Mouse (Mus musculus) NIH3T3 (cell line): ENCODE data around the gene Rps6ka4.
A peak's percentile ranks its signal among the peaks of the same experiment; 100 is the strongest.

ENCODE experiments used
- DNase-seq: peaks from one replicate; pipeline ENCODE4 v3.0.0-alpha.2; 2012; ENCODE audit warnings: low read depth

The Rps6ka4 gene

DNA sequence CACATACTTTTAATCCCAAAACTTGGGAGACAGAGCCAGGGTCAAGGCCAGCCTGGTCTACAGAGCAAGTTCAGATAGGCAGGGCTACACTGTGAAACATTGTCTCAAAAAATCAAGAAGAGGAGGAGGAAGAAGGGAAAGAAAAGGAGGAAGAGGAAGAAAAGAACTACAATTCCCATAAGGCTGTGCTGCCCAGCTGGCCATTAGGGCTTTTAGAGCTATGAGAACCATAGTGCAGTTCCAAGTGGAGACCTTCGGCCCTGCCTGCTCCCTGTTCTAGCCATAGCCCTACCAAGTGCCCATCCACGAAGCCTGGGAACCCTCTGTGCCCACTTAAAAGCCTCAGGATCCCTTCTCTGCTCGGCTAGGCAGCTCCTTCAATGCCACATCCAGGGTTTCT lies 11.1 kb upstream of the Rps6ka4 start:
- DNase-seq: no peak

DNA sequence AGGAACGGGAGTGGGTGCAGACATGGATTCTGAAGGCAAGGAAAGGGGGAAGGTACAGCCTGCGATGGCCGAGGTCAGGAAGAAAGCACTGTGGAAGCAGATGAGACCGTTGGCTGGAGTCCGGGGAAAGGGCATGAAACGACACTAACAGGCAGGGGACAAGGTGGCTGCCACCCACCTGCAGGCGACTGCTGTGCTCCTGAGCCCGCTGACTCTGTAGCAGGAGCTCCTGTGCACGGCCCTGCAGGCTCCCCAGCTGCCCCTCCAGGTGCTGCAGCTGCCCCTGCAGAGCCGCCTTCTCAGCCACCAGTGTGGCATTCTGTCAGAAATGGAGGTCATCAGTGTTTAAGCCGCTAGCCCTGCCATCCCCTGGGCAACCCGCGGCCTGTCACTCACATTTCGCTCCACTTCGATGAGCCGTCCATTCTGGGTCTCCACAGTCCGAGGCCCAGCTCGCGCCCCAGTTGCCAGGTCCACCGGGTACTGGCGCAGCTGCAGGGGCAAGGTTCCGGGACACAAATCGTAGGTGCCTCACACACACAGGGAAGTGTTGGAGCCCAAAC lies 9.2 kb upstream of the Rps6ka4 start:
- no peak for DNase-seq

DNA sequence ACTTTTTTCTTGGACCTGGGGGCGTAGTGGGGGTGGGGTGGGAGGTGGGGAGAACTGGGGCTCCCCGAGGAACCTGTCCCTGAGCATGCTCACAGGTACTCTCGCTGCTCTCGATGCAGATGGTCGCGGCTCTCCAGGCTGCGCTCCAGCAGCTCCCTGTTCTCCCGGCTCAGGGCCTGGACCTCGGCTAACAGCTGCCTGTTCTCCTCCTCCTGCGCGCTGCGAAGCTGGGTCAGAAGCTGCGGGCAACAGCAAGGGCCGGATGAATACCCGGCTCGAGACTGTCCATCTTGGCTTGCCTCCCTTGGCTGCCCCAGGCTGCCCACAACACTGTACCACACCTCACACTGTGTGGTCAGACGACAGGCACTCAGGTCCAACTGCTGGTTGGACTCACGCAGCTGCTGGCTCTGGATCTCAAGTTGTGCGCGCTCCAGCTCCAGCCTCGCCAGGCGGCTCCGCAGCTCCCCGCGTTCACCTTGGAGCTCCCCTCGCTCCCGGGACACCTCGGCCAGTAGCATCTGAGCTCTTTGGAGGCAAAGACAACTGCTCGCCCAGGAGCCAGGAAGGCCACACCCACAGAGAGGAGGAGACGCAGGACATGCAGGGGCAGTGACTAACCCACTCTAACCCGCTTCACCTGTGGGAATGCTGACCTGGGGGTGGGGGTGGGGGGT lies 7.5 kb upstream of the Rps6ka4 start:
- no peak for DNase-seq

DNA sequence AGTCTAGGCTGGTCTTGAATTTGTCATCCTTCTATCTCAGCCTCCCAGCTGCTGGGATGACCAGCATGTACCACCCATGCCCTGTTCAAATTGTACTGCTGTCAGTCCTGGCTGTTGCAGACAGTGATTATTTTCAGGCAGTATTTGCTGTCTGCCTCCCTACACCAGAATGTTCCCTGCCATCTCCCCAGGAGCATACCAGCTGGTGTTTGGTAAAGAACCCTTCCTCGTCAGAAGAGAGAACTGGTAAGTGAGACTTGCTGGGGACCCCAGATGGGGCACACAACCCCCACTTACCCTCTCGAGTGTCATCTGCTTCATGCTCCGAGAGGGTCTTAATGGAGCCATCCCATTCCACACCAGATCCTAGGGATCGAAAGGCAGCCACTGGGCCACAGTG lies 5.6 kb upstream of the Rps6ka4 start:
- no peak for DNase-seq

DNA sequence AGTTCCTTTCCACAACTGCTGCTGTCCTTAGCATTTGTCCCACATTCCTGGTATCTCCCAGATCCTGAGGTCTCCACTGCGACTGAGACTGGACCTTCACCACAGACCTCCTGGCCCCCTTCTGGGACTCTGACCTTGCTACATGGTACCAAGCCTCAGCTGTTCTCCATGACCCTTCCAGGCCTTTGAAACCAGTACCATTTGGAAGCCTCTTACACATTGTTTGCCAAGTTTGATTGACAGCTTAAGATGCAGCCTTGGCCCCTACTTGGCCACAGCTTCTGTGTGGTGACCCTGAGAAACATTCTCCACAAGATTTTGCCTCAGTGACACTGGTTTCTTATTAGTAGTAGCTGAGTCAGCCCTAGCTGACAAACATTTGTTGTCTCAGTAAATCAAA lies 1.9 kb upstream of the Rps6ka4 start:
- no peak for DNase-seq

DNA sequence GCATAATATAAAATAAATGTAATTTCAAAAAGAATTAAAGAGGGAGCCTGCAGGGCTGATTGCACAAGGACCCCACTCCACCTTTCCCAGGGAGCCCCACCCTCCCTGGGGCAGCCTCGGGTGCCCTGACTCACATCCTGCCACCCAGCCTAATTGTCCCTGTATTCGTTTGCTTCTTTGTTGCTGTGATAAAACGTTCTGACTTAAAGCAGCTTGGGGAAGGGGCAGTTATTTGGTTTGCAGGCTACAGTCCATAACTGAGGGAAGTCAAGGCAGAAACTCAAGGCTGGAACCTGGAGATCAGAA lies 809 bp upstream of the Rps6ka4 start:
- peak; percentile 47 for DNase-seq

DNA sequence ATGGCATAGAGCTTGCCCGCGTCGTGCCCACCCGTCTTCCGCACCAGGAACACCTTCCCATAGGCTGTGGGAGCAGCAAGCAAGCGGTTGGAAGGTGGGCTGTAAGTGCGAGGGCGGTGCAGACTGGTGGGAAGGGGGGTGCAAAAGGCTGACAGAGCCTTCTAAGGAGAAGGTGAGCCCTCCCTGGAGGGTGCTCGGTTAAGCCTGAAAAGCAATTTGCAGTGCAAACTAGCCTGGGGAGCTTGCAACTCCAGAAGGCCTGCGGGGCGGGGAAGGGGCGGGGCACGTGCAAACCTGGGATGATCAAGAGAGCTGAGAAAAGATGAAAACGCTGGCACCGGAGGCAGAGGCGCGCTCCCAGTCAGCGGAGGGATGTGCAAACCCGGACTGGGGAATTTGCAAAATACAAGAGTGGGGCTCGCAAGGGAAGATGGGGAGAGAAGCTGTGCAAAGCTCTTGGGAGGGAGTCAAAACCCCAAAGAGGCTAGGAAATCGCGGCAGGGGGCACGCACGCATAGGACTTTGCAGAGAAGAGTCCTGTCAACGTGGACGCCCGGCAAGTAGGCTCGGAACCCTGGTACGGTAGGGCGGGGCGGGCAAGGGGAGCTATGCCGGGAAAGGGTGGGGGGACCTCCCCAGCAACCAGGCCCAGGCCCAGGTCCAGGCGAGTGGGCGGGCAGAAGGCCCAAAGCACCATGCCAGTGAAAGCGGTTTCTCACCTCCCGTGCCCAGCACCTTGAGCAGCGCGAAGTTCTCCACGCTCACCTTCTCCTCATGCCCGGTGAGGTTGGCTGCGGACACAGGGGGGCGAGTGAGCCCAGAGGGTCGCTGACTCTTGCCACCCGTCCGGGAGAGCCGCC lies 591 bp downstream of the Rps6ka4 start:
- DNase-seq: peak; percentile 74

DNA sequence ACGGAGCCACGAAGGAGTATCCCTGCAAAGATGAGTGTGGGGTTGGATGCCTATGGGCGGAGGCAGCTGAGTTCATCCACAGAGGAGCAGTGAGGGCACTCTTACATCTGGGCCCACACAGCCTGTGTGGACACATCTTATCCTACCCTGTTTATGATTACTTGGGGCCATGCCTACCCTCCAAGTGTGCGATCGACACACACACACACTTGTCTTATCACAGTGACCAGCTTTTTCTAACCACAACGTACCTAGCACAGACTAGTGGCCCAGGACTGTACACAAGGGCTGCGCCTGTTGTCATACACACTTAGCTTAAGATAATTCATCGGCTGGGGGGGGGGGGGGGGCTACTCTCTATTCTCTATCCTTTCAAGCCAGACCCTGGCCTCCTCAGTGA lies 8.1 kb downstream of the Rps6ka4 start:
- DNase-seq: no peak

DNA sequence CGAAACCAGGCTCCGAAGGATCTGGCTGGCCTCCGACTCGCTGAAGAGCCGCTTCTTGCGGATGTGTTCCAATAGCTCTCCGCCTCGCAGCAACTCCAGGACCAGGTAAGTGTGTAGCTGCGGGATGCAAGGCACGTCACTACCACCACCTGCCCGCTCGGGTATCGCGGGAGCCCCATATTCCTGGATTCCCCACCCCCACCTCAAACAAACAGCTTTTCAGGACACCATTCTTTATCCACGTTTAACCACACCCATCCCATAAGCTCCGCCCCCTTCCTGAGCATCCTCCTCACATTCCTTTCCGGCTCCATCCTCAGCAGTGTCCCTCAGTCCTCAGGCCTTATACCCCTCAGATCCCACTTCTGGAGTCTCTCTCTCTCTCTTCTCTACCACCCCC lies 9.1 kb downstream of the Rps6ka4 start:
- DNase-seq: no peak

DNA sequence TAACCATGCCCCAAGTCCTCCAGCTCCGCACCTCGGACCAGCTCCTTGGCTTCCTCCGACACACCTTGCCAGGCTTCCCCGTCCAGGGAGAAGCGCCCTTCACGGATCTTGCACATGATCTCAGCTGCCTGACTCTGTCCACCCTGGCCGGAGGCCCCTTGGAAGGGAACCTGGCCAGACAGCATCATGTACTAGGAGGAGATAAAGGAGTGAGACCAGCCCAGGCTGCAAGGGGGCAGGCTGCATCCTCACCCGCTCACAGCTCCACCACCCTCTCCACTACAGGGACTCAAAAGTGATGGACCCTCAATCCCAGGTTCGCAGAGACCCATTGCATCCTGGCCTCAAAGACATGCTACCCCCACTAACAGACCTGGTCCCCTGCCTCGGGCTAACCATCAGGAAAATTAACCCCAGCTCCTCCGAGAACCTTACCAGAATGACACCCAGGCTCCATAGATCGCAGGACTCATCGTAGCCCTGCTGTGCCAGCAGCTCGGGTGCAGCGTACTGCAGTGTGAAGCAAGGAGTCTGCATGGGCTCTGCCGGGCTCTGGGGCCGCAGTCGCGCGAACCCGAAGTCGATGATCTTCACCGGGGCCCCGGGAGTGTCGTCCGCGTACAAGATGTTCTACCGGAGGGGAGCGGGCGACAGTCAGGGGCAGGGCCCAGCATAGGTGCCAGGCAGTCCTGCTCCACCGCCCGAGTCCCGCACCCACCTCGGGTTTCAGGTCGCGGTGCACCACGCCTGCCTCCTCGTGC lies 9.7 kb downstream of the Rps6ka4 start:
- DNase-seq: no peak

DNA sequence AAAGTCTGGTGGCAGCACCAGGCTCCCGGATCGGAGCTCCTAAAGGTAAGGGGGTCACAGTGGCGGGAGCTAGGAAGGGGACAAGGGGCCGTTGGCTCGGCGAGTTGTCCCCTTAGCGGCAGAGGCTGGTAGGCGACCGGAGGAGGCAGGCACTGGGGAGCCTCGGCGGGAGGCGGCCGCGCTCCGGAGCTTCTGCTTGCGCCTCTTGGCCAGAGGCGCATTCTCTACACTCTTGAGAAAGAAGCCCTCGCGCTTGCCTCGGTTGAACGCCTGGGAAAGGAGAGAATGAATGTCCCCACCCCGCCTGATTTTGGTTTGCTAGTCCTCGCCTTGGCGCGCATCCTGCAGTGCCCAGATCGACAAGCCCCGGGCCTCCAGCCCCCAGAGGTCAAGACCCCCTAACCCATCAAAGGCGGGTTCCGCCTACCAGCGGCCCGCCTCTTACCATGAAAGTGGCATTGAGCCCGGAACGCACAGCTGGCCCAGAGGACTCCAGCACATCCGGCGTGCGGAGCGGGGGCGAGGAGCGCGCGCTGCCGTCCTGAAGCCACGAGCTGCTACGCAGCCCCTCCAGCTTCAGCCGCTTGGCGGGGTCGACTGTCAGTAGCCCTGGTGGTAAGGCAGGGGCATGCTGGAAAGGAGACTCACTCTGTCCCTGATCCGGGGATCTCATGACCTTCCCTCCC lies 10.4 kb downstream of the Rps6ka4 start:
- no peak for DNase-seq

DNA sequence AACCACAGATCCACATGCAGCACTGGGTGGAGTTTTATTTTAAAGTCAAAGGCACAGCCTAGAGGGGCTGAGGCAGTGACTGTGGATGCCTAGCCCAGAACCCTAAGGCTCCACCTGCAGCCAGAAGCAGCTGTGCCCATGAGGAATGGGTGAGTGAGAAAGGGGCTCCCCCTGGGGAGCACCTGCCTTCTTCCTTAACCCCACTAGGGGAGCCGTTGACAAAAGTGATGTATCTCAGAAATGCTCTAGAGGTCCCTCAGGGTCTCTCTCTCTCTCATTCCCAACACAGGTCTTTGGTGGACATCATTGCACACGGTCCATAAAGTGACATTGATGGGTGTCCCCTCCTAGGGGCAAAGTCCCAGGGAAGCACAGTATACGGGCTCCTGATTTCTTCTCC lies 11.4 kb downstream of the Rps6ka4 start:
- DNase-seq: no peak

DNA sequence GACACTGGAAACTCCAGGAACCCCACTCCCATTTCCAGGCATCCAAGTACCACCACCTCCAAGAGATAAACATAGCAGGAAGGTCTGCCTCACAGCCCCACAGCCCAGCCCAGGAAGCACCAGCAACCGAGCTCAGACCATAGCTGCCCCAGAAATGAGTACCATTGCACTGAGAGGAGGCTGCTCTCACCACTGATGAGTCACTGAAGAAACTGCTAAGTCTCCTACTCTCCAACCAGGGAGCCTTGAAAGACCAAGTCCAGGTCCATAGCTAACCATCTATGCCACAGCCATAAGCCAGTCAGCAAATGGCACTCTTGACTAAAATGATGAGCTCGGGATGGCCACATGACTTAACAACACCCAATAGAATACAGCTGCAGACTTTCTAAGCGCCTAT lies 13.8 kb downstream of the Rps6ka4 start:
- no peak for DNase-seq

DNA sequence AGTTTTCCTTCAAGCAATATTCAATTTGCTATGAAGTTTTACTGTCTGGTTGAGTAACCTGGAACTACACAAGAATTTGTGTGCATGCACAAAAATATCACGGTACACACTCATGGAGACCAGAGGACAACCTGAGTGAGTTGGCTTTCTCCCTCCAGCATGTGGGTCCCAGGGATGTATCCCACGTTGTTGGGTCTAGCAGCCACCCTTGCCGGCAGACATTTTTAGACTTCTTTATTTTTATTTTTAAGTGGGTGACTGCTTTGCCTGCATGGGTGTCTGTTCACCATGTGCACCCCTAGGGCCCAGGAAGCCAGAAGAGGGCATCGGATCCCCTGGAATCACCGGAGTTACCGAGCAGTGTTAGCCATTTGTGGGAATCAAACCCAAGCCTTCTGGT lies 15.1 kb downstream of the Rps6ka4 start:
- DNase-seq: no peak

DNA sequence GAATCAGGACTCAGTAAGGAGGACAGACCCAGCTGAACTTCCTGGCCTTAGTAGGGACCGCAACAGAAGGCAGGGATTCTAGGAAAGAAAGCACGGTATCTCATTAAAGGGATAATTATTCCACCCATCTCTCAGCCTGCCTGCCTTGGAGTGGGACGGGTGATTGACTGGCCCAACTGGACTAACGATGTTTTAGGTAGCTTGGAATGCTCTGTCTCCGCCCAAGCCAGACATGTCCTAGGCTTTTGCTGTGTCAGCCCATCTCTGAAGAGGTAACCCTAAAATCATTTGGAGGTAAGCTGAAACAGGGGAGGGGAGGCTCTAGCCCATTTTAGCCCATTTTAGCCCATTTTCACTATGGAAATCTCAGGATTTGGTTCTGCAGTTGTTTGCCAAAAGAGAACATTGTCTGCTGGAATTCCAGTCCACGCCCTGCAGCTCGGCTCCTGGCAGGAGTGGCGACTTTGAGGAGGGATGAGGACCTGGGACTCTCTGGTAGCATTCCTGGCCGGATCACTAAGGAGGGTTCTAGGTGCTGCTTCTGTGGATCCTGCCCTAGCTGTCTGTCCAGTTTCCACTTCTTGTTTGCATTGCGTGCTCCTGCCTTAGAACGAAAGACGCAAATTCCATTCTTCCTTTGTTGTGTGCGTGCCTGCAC lies 19.8 kb downstream of the Rps6ka4 start:
- no peak for DNase-seq

DNA sequence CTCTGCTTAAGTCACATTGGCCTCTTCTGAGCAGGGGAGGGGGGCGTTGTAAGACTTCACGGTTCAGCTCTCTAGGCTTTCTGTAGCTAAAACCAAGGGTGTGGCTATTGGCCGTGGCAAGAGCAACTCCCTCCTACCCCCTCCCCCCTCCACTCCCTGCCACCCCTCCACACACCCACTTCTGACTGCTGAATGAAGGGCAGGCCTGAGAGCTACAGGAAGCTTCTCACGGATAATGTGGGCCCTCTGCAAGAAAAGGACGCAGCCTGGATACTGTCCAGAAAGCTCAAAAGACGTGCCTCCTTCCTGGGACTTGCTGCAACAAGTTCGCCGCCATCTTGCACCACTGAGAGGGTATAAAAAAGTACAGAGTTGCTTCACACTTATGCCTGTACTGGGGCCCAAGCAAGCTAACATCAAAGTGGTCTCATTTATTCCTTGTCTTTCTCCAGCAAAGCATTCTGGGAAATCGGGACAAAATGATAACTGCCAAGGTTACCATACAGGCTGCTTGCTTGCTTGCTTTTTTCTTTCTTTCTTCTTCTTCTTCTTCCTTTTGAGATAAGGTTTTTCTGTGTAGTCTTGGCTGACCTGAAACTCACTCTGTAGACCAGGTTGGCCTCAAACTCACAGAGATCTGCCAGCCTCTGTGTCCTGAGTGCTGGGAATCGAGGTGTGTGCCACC lies 21.2 kb downstream of the Rps6ka4 start:
- DNase-seq: no peak

DNA sequence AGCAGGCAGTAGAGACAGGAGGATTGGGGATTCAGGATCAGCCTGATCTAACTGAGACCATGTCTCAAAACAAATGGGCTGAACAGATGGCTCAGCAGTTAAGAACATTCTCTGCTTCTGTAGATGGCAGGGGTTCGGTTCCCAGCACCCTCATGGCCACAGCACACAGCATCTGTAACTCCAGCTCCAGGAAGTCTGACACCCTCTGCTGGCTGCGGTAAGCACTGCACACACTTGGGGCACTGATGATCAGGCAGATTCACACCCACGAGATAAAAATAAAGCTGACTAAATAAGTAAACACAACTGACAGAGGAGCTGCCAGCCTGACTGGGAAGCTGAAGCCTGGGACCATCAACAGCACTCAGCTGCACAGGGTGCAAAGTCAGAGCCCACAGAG lies 25.5 kb downstream of the Rps6ka4 start:
- no peak for DNase-seq

DNA sequence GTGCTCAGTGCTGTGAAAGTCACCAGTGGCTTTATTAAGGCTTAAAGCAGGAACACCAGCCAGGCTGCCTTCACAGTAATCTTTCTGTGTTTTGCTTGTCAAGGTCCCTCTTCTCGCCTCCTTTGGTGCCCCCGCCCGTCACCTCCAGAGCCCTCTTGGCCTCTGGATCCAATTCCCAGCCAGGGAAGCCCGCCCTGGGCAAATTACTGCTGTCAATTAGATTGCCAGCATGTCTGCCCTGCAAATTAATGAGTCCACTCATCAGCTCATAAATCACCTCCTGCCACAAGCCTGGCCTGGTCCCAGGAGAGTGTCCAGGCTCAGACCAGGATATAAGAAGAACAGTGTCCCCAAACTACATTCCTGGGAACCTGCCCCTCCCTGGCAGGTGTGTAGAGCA lies 26.1 kb downstream of the Rps6ka4 start:
- DNase-seq: no peak
